Mouse (Mus musculus) cortical plate, adult 2 months (tissue): ENCODE data around the gene Gfod1. TPM values are rescaled to one million over a fixed set of nuclear protein-coding genes. Genes with fewer than 3 reads are reported as not detected.

Source experiments
- H3K27ac ChIP-seq: fragments of 200-500 bp; 2 replicates; pipeline ENCODE4 v1.5.1; 2012; ENCODE audit warnings: low read length, control low read depth, inconsistent platforms; ENCODE audit not compliant: insufficient read depth
- H3K4me1 ChIP-seq: fragments of 200-500 bp; 2 replicates; pipeline ENCODE4 v1.6.1; 2011; ENCODE audit warnings: low read length; ENCODE audit not compliant: control insufficient read depth, insufficient read depth
- H3K4me3 ChIP-seq: fragments of 200-500 bp; 2 replicates; pipeline ENCODE4 v1.5.1; 2011; ENCODE audit warnings: mild to moderate bottlenecking, low read length, control low read depth; ENCODE audit not compliant: insufficient read depth
- CTCF ChIP-seq: fragments of 200-500 bp; IDR thresholded peaks from 2 replicates; pipeline ENCODE4 v1.5.1; 2011; ENCODE audit warnings: mild to moderate bottlenecking, control low read depth, low read length; ENCODE audit not compliant: insufficient read depth; ENCODE audit errors: extremely low read depth
- POLR2A ChIP-seq: fragments of 200-500 bp; IDR thresholded peaks from 2 replicates; pipeline ENCODE4 v1.6.1; 2011; ENCODE audit warnings: mild to moderate bottlenecking, low read length, control low read depth; ENCODE audit not compliant: insufficient read depth; ENCODE audit errors: extremely low read depth
- polyA plus RNA-seq: library from polyadenylated mRNA; depleted of rRNA; stranded (reverse); fragments of >200 nt; gene quantifications from 2 replicates; pipeline ENCODE4 v1.2.3, GENCODE M21; 2012; rRNA removed

Gene Gfod1
- 39.7 and 42.1 TPM in 2 replicates for polyA plus RNA-seq

DNA sequence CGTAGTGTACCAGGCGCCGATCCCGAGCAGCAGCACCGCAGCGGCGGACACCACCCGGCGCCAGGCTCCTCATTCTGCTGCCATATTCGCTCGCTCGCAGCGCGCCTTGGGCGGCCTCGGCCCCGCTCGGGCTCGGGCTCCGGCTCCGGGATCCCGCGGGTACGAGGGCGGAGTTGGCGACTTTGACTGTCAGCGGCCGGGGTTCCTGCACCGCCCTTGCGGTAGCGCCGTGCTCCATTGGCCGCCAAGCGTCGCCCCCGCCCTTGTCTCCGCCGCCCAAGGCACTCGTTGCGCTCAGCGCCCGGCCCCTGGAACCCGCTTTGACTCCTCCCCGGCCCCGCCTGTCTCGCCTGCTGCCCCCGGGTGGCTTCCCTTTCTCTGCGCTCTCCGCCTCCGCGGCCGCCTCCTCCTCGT, at the start of gene Gfod1:
Gene Gfod1, minus strand, starts transcription at position 155 of the 414 bp plus-strand sequence.
- H3K27ac ChIP-seq = peak within 1 kb of the TSS; percentile 73
- H3K4me1 ChIP-seq = peaks cover 3% of the 10 kb centered on the region; the same call in 1 of the 2 replicates
- TF ChIP-seq CTCF (no peak), POLR2A (peak; percentile 66; the same call in 1 of the 2 replicates)
- peak within 1 kb of the TSS; percentile 79 for H3K4me3 ChIP-seq

DNA sequence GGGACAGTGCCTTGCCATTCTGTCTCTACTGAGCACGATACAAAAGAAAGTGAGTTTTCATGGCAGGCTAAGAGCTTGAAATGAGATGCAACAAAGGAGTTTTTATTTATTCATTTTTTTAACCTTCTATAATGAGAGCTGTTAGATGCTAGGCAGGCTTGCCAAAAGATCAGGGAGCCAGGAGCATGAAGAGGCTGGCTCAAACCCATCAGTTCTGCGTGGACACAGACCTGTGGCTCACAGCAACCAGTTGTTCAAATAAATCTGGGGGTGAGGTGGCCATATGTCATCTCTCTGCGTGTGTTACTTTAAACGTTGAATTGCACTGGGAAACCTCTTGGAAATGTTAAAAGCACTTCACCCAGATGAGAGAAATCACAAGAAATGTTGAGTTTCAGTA, 49.4 kb upstream of the Gfod1 start:
- Histone ChIP-seq H3K4me1 (no peaks in the 10 kb centered on the region; the same call in 1 of the 2 replicates), H3K4me3 (no peak overlapping the region), H3K27ac (no peak overlapping the region)
- no peak for TF ChIP-seq POLR2A
- no peak for TF ChIP-seq CTCF

DNA sequence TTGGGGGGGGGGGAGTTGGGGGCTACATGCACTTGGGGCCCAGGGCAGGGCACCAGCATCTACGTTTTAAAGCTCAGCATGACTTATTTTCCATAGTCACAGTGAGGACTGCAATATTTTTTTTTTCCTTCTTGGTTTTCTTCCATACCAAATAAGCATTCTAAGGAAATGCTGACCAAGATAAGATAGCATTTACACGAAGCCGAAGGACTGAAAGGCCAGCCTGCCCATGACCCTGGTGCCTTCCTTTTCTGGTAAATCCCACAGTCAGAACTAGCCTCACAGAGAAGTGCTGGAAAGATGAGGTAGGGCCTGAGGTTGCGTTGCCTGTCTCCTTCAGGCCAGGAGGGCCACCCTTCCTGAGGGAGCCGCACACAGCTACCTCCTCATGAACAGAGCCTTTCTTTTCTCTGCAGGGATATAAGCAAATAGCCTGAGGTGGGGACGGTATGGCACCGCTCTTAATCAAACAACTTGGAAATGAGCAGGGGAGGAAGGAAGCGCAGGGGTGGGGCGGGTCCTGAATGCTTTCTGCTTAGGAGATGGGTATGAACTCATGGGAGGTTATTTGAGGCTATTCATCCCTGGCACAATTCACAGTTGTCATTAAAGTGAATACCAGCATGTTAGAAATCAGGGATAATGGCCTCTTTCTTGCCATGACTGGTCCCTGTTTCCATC, 46.7 kb upstream of the Gfod1 start:
- TF ChIP-seq POLR2A (no peak), CTCF (no peak)

DNA sequence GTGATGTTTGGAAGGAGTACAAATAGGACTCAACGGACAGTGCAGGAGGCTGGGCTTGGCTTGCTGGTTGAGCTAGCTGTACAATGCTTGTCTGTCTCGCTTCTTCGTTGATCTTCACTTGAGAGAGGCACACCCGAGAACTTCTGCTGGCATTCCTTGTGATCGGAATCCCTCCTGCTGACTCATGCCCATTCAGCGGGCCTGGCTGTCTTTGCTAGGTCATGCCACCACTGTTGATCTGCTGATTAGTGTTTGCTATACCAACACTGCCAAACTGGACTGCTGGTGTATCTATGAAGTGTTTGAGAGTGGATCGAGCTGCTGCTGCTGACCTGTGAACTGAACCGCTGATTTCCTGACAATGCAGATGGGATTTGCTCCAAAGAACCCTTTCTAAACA, 45.4 kb upstream of the Gfod1 start:
- Histone ChIP-seq H3K4me1 (no peaks in the 10 kb centered on the region; the same call in 1 of the 2 replicates), H3K27ac (no peak overlapping the region), H3K4me3 (no peak overlapping the region)
- no peak for TF ChIP-seq CTCF

More for the DNA sequence above, 46.7 kb upstream of the Gfod1 start:
- no peak overlapping the region for H3K27ac ChIP-seq
- no peak overlapping the region for H3K4me3 ChIP-seq
- H3K4me1 ChIP-seq = no peaks in the 10 kb centered on the region; the same call in 1 of the 2 replicates

DNA sequence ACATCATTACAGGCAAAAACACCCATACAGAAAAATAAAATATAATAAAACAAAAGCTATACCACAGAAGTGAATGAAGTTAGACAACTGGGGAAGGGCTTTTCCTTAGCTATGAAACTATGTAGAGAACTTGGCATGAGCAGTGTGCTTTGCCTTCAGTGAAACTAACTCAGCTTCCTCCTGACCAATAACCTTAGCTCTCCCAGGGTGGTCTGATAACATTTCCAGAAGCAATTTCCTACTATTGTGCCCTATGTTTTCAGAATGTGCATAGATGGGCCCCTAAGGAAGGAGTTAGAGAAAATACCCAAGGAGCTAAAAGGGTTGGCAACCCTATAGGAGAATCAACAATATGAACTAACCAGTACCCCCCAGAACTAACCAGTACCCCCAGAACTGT, 42.9 kb upstream of the Gfod1 start:
- no peak overlapping the region for H3K27ac ChIP-seq
- no peaks in the 10 kb centered on the region; the same call in 1 of the 2 replicates for H3K4me1 ChIP-seq
- TF ChIP-seq POLR2A (no peak), CTCF (no peak)
- H3K4me3 ChIP-seq = no peak overlapping the region

DNA sequence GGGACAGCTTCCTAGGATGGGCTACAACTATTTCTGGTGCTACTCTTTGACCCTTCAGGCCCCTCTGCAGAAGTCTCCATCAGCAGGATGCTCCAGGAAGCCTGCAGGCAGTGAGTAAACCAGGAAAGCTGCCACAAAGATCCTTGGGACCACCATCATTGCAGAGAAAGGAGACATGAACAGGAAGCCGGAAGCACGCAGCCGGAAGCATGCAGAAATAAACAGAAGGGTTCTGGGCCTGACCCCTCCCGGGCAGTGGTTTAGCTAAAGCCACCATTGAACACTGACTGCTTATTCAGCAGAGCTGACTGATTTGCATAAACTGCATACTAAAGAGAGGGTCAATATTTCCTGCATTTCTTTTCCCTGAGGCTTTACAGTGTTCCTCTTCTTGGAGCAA, 34.7 kb upstream of the Gfod1 start:
- no peak for TF ChIP-seq POLR2A
- no peak for TF ChIP-seq CTCF
- H3K4me1 ChIP-seq = no peaks in the 10 kb centered on the region
- H3K27ac ChIP-seq = no peak overlapping the region
- no peak overlapping the region for H3K4me3 ChIP-seq

DNA sequence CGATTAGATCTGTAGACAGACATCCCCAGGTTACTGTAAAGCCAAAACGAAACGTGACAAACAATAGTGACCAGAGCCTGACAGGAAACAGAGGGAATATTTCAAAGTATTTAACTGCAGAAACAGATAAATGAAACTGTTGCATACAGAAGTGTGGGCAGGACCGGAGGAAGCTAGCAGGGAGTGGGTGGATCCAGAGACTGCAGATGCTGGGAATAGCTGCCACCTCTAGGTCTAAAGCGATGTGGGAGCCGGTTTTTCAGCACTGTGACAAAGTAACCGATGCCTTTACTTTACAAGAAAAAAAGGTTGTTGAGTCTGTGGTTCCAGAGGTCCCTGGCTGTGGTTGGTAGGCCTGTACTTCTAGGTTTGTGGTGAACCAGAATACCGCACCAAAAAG, 34.0 kb upstream of the Gfod1 start:
- no peak overlapping the region for H3K4me3 ChIP-seq
- TF ChIP-seq CTCF = no peak
- no peak for TF ChIP-seq POLR2A
- H3K27ac ChIP-seq = no peak overlapping the region

DNA sequence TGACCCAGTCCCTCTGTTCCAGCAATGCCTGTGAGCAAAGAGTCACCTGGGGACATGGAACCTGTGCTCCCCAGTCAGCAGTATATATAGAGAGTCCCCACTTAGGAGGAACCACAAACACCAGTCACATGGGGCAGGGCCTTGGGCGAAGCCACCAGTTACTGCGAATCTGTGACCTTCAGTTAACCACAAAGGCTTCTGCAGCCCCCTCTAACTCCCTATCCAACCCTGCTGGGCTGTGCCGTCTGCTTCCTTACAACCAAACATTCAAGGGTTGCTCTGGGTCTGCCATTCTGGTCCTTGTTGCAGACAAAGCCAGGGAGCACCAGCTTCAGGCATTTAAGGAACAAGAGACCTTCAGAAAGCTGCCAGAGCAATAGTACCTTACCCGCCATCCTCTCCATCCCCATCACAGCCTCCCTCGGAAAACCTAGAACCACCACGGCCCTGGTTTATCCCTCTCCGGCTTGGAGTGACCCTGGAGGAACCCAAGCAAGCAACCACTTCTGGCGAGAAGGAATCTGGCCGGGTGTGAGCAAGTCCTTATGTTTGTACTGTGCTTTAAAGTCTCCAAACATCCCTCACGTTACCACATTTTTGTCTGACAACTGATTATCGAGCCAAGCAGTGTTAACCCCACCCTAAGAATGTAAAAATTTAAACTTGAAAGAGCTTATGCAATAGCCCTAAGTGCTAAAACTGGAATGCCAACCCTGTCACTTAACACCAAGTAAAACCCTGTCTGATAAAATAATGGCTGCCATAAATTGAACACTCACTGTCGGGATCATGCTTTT, 32.7 kb upstream of the Gfod1 start:
- Histone ChIP-seq H3K27ac (no peak overlapping the region), H3K4me1 (no peaks in the 10 kb centered on the region), H3K4me3 (no peak overlapping the region)
- TF ChIP-seq POLR2A (no peak), CTCF (no peak)

More for the DNA sequence above, 34.0 kb upstream of the Gfod1 start:
- H3K4me1 ChIP-seq = no peaks in the 10 kb centered on the region

DNA sequence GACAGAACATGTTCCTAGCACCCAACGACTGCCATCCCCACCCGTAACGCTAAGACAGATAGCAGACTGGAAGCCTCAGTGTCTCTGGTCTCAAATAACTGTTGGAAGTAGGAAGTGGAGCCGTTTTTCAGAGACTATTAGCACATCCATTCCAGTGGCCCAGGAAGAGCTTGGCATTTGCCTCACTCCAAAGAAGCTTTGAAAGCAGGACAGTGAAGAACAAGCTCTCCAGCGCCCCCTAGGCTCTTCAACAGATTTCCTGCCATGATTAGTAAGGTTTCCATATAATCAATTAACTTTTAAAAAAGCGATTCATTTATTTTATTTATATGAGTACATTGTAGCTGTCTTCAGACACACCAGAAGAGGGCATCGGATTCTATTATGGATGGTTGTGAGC, 28.6 kb upstream of the Gfod1 start:
- H3K4me1 ChIP-seq = no peaks in the 10 kb centered on the region
- no peak overlapping the region for H3K4me3 ChIP-seq
- H3K27ac ChIP-seq = no peak overlapping the region
- TF ChIP-seq CTCF (0 out of 2 replicates have a peak, but pooled peaks have one; percentile 3), POLR2A (no peak)
